Mouse (Mus musculus) adipocyte (in vitro differentiated cells): ENCODE data around the gene 6330409D20Rik.

ENCODE experiments used
- DNase-seq: peaks from one replicate; pipeline ENCODE4 v3.0.0-alpha.2; 2016; ENCODE audit warnings: low spot score

Gene 6330409D20Rik

DNA sequence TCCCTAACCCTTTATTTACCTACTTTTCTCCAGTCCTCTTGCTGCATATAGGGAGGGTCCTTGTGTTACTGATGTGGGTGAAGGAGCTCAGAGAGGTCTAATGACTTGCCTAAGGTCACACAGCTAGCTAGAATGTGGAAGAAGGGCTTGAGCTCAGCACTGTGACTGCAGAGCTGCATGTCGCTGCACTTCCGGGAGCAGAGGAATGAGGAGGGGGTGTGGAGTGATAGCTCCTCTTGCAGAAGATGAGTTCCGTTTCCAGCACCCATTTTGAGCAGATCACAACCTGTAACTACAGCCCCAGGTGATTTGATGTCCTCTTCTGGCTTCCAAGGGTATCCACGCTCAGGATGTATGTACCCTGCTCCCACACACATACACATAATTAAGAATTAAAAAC lies 16.7 kb downstream of the 6330409D20Rik start:
- no peak for DNase-seq

DNA sequence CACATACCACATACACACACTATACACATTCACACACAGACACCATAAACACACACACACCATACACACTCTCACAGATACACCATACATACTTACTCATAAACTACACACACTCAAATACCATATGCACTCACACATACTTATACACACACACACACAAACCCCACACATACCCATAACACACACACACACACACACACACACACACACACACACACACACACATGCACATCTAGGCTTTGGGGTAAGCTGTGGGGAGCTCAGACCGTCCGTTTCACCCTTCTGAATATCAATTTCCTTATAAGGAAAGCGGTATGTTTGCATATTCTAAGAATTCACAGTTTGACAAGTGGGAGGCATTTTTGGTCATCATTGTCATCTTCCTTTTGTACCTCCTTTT lies 18.2 kb downstream of the 6330409D20Rik start:
- DNase-seq = no peak

DNA sequence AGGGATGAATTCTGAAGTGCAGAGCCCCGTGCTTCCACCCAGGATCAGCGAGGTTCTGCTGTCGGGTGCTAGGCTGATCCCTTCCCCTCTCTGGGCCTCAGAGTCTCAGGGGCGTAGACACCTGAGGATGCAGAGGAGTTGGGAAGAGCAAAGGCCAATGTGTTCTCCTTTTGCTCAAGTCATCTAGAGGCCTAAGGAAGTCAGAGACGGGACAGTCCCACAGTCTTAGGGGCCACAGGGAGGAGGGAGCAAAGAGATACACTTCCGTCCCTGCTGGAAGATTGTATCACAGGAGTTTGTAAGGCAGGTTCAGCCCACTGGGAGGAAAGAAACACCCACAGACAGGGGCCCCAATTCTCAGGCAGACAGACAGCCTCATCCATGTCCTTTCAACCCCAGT lies 18.8 kb downstream of the 6330409D20Rik start:
- no peak for DNase-seq

DNA sequence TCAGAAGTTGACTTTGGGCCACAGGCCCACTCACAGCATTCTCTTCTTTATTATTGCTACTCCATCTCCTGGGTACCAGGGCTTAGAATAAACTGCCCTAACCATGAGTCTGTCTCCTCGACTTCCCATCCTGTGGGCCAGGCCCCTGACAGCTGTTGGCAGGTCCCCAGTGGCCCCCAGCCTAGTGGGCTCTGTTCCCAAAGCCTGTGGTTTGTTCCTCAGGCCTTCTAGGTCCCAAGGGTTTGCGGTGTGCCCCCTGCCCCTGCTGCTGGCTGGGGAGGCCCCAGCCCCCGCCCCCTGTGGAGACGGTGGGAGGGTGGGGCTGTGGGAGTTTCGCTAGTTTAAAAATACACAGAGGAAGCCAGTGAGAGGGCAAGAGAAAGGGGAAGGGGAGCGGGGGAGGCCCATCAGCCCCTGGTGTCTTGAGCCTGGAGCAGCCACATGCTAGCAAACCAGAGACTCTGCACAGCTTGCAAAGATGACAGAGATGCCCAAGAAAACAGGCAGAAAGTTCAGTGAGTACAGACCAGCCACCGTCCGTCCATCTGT lies 20.1 kb downstream of the 6330409D20Rik start, which contains the start of gene Sh2d3c:
TSS of gene Sh2d3c (plus strand) at position 375 of the 549 bp plus-strand sequence.
- DNase-seq = peak; percentile 64

DNA sequence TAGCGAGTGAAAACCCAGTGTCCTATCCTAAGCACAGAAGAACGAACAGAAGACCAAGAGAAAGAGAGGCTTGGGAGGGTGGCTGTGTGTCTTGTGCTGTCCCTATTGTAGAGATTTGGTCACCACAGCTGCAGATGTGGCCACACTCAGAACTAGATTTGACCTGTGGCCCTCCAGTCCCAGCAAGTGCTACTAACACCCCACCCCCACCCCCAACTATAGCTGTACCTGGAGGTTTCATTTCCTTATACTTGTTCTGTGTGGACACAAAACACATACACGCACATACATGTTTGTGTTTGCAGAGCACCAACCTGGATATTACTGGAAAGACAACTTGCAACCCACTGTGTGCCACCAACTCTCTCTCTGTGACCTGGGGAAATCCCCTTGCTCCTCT lies 20.8 kb downstream of the 6330409D20Rik start:
- DNase-seq = no peak

- DNase-seq = no peak
These were observed 22.1 kb downstream of the 6330409D20Rik start for GRCm38 (mm10) chr2:32718761-32719160.

DNA sequence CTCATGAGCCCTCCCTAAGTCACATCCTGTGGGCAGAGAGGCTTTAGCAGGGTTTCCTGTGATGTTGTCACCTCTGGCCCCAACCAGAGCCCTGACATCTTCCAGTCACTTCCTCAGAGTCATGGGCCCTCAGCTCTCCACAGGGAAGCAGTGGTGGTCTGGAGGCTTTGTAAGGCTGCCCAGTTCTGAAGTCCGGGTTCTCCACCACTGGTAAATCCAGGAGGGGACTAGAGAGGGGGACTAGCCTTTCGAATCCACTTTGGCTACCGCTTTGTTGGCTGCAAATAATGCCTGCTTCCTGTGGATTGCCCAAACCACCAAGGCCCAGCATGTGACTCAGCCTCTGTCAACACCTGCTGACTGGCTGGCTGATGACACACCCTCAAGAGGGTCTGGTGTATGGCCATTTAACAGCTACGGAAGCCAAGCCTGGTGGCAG lies 25.8 kb downstream of the 6330409D20Rik start:
- DNase-seq = peak; percentile 53

DNA sequence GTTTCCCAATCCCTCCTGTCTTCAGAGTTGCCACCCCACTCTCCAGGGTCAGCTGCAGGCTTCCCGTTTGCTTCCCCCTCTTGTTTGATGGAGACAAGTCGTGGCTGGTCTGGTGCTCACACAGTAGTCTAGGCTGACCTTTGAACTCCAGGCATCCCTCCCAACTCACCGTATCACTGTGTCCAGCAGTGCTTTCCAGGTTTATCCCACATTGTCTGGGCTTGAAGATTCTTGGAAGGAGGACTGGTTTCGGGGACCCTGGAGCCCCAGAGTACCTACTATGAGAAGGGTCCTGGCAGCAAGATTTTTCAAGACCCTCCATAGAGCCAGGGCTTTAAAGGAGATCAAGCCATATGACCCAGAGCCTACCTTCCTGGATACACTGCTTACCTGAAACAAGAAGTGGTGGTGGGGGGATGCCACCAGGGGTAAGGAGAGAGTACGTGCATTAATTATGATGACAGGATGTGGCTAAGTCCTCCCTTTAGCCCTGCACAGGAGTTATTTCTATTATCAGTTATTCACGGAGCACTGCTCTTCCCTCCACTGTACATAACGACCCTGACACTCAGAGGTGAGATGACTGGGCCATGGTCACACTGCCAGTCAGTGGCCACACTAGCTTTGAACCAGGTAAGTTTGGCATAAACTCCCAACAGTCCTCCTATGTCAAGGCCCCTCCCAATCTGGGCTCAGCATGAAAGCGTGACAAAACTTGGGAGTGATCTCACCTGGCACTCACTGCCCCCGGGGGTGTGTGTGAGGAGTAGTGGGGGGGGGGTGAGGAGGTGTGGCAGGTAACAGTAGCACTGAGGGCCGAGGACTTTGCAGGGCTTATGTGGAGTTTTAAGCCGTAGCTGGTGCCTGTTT lies 26.5 kb downstream of the 6330409D20Rik start:
- no peak for DNase-seq

GRCm38 (mm10) chr2:32712934-32713817 lies 27.6 kb downstream of the 6330409D20Rik start, which contains the start of gene Cdk9:
Gene Cdk9, minus strand, starts transcription at chr2:32713076.
- peak; percentile 93 for DNase-seq

- DNase-seq = peak; percentile 92
These were observed 28.3 kb downstream of the 6330409D20Rik start for GRCm38 (mm10) chr2:32712586-32712933.

DNA sequence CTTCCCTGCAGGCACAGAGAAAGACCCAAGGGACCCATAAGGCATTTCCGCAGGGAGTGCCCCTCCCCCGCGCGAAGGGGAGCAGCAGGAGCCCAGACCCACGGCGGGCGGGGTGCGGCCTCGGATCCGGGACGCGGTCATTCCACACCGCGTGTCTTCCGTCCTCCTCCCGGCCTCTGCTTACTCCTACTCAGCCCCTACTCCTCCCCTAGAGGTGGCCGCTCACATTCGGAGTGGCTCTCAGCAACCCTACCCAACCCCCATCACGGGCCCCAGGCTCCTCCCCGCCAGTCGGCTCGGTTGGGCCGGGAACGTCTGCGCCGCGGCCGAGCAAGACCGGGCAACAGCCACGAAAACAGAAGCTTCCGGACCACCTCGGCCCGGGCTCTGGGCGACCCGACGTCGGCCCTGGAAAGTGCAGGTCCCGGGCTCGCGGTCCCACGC lies 28.7 kb downstream of the 6330409D20Rik start:
- peak; percentile 81 for DNase-seq

DNA sequence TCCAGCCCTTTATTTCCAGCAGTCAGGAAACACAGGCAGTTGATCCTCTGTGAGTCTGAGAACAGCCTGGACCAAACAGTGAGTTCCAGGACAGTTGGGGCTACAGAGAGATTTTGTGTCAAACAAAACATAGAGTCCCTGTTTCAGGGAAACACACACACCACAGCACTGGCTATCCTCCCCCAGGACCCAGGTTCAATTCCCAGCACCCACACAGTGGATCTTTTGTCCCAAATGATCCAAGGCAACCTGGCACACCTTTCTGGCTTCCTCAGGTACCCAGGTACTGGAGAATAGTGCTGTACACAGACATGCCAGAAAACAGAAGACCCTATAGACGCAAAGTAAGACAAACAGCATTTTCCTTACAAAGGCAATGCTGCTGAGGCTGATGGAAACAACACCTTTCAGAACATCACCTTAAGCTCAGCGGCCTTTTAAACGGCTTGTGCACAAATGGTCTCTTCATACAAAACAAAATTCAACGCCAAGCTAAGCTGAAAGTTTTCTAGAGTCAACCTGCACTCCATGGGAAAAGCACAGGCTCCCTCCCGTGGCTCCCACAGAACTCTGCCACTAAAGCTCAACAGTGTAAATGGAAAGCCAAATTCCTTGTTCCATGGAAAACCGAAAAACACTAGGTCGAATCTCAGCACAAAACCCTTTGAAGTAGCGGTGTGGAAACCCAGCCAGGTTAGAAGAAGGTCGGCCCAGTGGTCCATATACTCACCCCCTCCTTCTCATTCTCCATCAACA lies 29.3 kb downstream of the 6330409D20Rik start:
- DNase-seq = peak; percentile 46

DNA sequence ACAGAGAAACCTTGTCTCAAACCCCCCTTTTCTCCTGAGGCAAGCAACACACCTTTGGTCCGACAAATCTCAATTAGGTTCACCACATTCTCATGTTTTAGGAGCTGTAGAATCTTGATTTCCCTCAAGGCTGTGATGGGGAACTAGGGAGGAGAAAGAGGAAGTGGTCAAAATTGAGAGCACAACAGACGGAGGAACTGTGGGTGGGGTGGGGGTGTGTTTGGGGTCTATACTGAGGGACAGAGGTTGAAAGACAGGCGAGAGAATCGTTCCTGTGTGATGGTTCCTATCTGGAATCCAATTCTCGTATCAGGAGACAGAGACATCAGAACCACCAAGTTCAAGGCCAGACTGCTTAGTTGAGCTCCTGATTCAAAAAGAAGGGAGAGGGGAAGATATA lies 30.4 kb downstream of the 6330409D20Rik start:
- DNase-seq = no peak

- DNase-seq = no peak
These were observed 31.2 kb downstream of the 6330409D20Rik start for GRCm38 (mm10) chr2:32709521-32710137.

GRCm38 (mm10) chr2:32708643-32709042 lies 32.2 kb downstream of the 6330409D20Rik start:
- DNase-seq = peak; percentile 59

DNA sequence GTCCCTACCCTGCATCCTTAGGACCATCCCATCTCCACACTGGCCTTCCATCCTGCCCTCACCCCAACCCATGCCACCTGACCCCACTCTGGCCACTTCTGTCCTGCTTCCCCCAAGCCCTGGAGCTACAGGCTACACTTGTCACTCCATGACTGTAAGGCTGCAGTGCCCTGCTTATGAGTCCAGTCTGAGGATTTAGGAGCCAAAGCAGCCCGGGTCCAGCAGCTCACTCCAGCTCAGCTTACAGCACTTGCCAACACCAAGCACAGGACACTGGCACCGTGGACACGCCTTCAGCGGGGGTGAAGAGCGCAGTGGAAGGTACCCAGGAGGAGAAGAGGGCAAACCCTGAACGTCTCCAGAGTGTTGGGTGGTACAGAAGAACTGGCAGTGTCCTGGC lies 33.8 kb downstream of the 6330409D20Rik start:
- DNase-seq = no peak

GRCm38 (mm10) chr2:32705018-32705417 lies 35.8 kb downstream of the 6330409D20Rik start:
- peak; percentile 48 for DNase-seq

- no peak for DNase-seq
These were observed 36.8 kb downstream of the 6330409D20Rik start, which contains the start of gene Fpgs for GRCm38 (mm10) chr2:32704021-32704421. Gene Fpgs, minus strand, starts transcription at chr2:32704145.

DNA sequence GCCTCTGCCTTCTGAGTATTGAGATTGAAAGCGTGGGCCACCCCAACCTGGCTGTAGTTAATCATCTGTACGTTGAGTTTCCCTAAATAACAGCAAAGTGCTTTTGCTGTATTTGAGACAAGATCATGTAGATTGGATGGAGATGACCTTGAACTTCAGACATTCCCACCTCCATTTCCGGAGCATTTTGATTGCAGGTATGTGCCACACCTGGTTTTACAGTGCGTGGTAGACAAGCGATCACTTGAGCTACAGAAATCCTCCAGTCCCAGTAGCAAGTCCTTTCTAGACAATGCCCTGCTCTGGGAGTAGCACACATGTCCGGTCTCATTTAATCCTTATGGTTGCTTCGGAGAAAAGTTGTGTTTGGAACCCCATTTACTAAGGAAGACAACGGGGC lies 37.8 kb downstream of the 6330409D20Rik start:
- DNase-seq = no peak

DNA sequence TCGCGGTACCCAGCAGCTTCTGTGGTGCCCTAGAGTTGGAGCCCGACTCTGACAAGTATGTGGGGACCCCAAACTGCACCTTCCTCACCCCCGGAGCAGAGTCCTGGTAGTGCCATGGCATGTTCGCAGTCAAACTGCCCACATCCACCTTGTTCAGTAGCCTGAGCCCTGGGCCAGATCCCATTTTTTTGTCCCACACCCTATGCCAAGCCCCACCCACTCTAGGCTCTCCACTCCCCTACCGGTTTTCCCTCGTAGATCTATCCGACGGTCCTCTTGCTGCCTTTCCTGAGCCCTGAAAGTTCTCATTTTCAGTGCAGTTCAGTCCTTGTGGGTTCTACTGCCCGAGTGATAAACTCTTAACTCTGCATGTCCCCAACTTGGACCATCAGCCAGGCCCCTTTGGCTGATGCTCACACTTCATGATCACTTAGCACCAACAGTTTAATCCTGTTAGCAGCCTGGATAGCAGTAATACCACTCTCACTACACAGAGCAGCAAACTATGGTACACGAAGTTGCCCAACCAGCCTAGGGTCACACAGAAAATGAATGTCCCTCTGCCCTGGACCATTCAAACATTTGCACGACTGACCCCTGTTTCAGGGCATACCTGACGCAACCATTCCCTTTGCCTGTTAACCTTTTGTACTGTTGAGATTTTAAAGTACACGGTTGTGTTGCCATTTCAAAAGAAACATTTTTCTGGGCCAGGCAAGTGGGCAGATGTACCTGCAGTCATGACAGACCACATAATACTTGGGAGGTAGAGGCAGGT lies 39.7 kb downstream of the 6330409D20Rik start:
- DNase-seq = no peak
